Mouse (Mus musculus): ENCODE measurements at regions not wholly inside any gene's neighbourhood (a gene's known extent, or its start where the extent isn't known, plus 50 kb on each side); places are given as distances from the start of the nearest gene placed in this dataset.

DNA sequence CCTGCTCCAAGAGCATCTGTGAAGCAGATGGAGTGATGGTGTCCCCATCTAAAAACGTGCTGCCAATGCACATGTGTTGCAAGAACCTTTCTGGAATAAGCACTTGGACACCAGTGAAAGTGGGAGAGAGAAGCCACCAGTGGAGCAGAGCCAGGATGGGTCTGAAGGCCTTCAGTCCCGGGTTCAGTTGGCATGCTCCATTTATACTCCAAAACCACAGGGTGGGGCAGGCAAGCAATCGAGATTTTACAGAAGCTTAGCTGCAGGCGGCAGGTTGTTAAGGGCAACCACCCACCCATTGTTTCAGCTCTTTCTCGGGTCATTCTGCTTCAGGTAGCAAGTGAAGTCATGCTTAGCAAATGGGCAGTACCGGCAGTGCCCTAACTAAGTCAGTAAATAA lies 51.8 kb upstream of the Sv2b start:
- in situ Hi-C loops (cut with MboI; ENCODE audit: low sequenced_read_pairs in 2 of 2, unreplicated experiment in 2 of 2) = no loop called here
- no peaks in the 10 kb centered on the region for H3K4me1 ChIP-seq (ENCODE audit: control insufficient read depth in 2 of 2, insufficient read depth in 2 of 2, low read length in 2 of 2, poor library complexity in 1 of 2)

DNA sequence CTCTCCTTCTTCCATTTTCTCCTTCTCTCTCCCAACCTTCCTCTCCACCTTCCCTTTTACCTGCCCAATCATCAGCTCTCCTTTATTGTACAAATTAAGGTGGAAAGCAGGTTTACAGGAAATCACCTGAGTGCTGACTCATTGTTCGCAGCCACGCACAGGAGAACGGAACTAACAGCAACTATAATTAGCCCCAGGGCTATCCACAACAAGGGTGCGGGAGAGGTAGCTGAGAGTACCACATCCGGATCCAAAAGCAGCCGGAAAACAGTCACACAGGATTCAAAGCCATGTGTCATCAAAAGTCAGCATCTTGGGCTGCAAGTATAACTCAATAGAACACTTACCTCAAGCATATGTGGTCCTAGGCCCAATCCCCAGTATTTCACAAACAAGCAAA lies 53.5 kb upstream of the Sv2b start:
- DNase-seq (ENCODE audit: low read depth, low spot score) = no peak
- Histone ChIP-seq H3K4me3 (ENCODE audit: insufficient read depth in 1 of 2, low read depth in 1 of 2, low read length in 2 of 2, poor library complexity in 1 of 2, severe bottlenecking in 1 of 2) (no peak overlapping the region), H3K36me3 (ENCODE audit: control insufficient read depth, insufficient read depth, low read length, poor library complexity, severe bottlenecking) (no peaks in the 10 kb centered on the region), H3K9ac (ENCODE audit: insufficient read depth, low read depth, low read length, poor library complexity, severe bottlenecking) (no peak overlapping the region), H3K9me3 (ENCODE audit: control insufficient read depth, insufficient read depth, low read depth, low read length) (no peaks in the 10 kb centered on the region), H3K4me1 (ENCODE audit: control insufficient read depth in 2 of 2, insufficient read depth in 2 of 2, low read length in 2 of 2, poor library complexity in 1 of 2) (no peaks in the 10 kb centered on the region), H3K27ac (ENCODE audit: insufficient read depth, low read depth, low read length, poor library complexity, severe bottlenecking) (no peak overlapping the region)
- no peak for TF ChIP-seq ZC3H11A (IDR thresholded peaks at IDR 0.05; ENCODE audit: borderline replicate concordance, low read depth, low read length)
- no peak for TF ChIP-seq ZNF384 (IDR thresholded peaks at IDR 0.05; ENCODE audit: low read depth, low read length)
- no peak for TF ChIP-seq MAFK (IDR thresholded peaks at IDR 0.05; ENCODE audit: insufficient read depth, low read depth, low read length)
- TF ChIP-seq CHD2 (IDR thresholded peaks at IDR 0.05; ENCODE audit: low read depth, low read length) = no peak
- TF ChIP-seq HCFC1 (IDR thresholded peaks at IDR 0.05; ENCODE audit: borderline replicate concordance, insufficient read depth, low read length) = no peak
- in situ Hi-C loops (cut with MboI; ENCODE audit: low sequenced_read_pairs in 2 of 2, unreplicated experiment in 2 of 2) = no loop called here

More for the DNA sequence above, 51.8 kb upstream of the Sv2b start:
- Histone ChIP-seq H3K9ac (ENCODE audit: insufficient read depth, low read depth, low read length, poor library complexity, severe bottlenecking) (no peak overlapping the region), H3K36me3 (ENCODE audit: control insufficient read depth, insufficient read depth, low read length, poor library complexity, severe bottlenecking) (no peaks in the 10 kb centered on the region), H3K9me3 (ENCODE audit: control insufficient read depth, insufficient read depth, low read depth, low read length) (no peaks in the 10 kb centered on the region), H3K27ac (ENCODE audit: insufficient read depth, low read depth, low read length, poor library complexity, severe bottlenecking) (no peak overlapping the region), H3K4me3 (ENCODE audit: insufficient read depth in 1 of 2, low read depth in 1 of 2, low read length in 2 of 2, poor library complexity in 1 of 2, severe bottlenecking in 1 of 2) (no peak overlapping the region)
- TF ChIP-seq HCFC1 (IDR thresholded peaks at IDR 0.05; ENCODE audit: borderline replicate concordance, insufficient read depth, low read length) = no peak
- DNase-seq (ENCODE audit: low read depth, low spot score) = no peak

DNA sequence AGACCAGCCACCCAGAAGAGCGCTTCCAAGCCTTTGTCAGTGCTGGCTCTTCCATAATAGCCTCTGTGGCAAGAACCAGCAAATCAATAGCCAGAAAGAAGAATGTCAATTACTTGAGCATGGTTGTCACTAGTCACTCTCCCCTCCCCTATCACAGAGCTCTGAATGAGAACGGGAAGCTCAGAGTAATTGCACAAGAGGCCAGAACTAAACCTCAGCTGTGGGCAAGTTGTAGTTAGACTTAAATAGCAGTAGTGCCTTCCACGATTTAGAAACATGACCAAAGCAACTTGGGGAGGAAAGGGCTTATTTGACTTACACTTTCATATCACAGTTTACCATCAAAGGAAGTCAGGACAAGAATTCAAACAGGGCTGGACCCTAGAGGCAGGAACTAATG lies 56.4 kb upstream of the Sv2b start:
- in situ Hi-C loops (cut with MboI; ENCODE audit: low sequenced_read_pairs in 2 of 2, unreplicated experiment in 2 of 2) = loop anchor here in 1 of 2 experiments (5.0 kb wide), 1 partner anchor 228 kb away; no protein-coding TSS in a partner anchor
- H3K4me3 ChIP-seq (ENCODE audit: insufficient read depth in 1 of 2, low read depth in 1 of 2, low read length in 2 of 2, poor library complexity in 1 of 2, severe bottlenecking in 1 of 2) = no peak overlapping the region
- H3K4me1 ChIP-seq (ENCODE audit: control insufficient read depth in 2 of 2, insufficient read depth in 2 of 2, low read length in 2 of 2, poor library complexity in 1 of 2) = no peaks in the 10 kb centered on the region
- no peak overlapping the region for H3K27ac ChIP-seq (ENCODE audit: insufficient read depth, low read depth, low read length, poor library complexity, severe bottlenecking)
- H3K9ac ChIP-seq (ENCODE audit: insufficient read depth, low read depth, low read length, poor library complexity, severe bottlenecking) = no peak overlapping the region
- no peaks in the 10 kb centered on the region for H3K36me3 ChIP-seq (ENCODE audit: control insufficient read depth, insufficient read depth, low read length, poor library complexity, severe bottlenecking)
- DNase-seq (ENCODE audit: low read depth, low spot score) = no peak
- H3K9me3 ChIP-seq (ENCODE audit: control insufficient read depth, insufficient read depth, low read depth, low read length) = no peaks in the 10 kb centered on the region
- no peak for TF ChIP-seq ZC3H11A (IDR thresholded peaks at IDR 0.05; ENCODE audit: borderline replicate concordance, low read depth, low read length)
- no peak for TF ChIP-seq HCFC1 (IDR thresholded peaks at IDR 0.05; ENCODE audit: borderline replicate concordance, insufficient read depth, low read length)
- no peak for TF ChIP-seq CHD2 (IDR thresholded peaks at IDR 0.05; ENCODE audit: low read depth, low read length)

DNA sequence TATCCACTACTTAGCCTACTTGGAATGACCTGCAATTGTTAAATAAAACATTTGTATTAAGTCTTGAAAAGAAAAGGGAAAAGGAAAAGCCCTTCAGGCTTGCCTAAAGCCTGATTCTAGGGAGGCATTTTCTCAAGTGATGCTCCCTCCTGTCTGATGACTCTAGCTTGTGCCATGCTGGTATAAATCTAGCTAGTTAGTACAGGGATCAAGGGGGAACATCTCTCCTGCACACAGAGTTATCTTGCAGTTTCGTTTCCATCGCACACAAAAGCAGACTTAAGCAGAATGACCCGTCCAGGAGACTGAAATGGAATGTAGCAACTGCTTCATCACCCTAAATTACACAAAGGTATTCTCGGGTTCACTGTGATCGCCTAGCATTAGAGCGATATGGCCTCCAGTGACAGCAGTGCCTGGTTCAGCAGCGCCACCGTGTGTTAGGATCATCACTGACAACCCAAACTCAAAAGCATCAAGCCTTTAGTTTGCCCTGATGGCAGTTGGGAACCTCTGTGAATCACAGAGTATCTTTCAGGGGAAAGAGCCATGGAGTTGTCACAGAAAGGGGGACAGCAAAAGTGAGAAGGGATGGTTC lies 57.3 kb upstream of the Sv2b start:
- no peak overlapping the region for H3K9ac ChIP-seq (ENCODE audit: insufficient read depth, low read depth, low read length, poor library complexity, severe bottlenecking)
- no peak overlapping the region for H3K27ac ChIP-seq (ENCODE audit: insufficient read depth, low read depth, low read length, poor library complexity, severe bottlenecking)
- no peaks in the 10 kb centered on the region for H3K4me1 ChIP-seq (ENCODE audit: control insufficient read depth in 2 of 2, insufficient read depth in 2 of 2, low read length in 2 of 2, poor library complexity in 1 of 2)
- no peak overlapping the region for H3K4me3 ChIP-seq (ENCODE audit: insufficient read depth in 1 of 2, low read depth in 1 of 2, low read length in 2 of 2, poor library complexity in 1 of 2, severe bottlenecking in 1 of 2)
- no peaks in the 10 kb centered on the region for H3K9me3 ChIP-seq (ENCODE audit: control insufficient read depth, insufficient read depth, low read depth, low read length)
- TF ChIP-seq ZNF384 (IDR thresholded peaks at IDR 0.05; ENCODE audit: low read depth, low read length) (no peak), ZC3H11A (IDR thresholded peaks at IDR 0.05; ENCODE audit: borderline replicate concordance, low read depth, low read length) (peak; percentile 78)
- in situ Hi-C loops (cut with MboI; ENCODE audit: low sequenced_read_pairs in 2 of 2, unreplicated experiment in 2 of 2) = loop anchor here in 1 of 2 experiments (5.0 kb wide), 1 partner anchor 229 kb away; no protein-coding TSS in a partner anchor
- H3K36me3 ChIP-seq (ENCODE audit: control insufficient read depth, insufficient read depth, low read length, poor library complexity, severe bottlenecking) = no peaks in the 10 kb centered on the region
- DNase-seq (ENCODE audit: low read depth, low spot score) = peak; percentile 52

DNA sequence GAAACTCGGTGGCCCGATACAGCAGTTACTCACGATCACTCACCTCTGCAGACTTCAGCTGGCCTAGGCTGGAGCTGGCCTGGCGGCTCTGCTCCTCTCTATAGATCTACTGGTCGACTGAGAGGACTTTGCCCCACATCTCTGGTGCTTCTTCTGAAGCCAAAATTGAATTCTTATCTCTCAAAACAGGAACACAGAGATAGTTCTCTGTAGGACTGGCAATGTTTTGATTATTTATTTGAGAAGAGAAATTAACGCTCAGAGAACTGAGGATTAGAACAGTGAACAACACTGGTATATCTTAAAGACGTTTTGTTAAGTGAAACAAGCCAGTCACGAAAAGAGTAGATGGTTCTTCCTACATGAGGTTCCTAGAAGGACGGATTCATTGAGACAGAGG lies 59.3 kb upstream of the Sv2b start:
- H3K9me3 ChIP-seq (ENCODE audit: control insufficient read depth, insufficient read depth, low read depth, low read length) = no peaks in the 10 kb centered on the region

More for the DNA sequence above, 59.3 kb upstream of the Sv2b start:
- H3K9ac ChIP-seq (ENCODE audit: insufficient read depth, low read depth, low read length, poor library complexity, severe bottlenecking) = no peak overlapping the region
- TF ChIP-seq MAFK (IDR thresholded peaks at IDR 0.05; ENCODE audit: insufficient read depth, low read depth, low read length) = no peak
- no peak for TF ChIP-seq ZNF384 (IDR thresholded peaks at IDR 0.05; ENCODE audit: low read depth, low read length)
- no peak for TF ChIP-seq CHD2 (IDR thresholded peaks at IDR 0.05; ENCODE audit: low read depth, low read length)
- no peak for TF ChIP-seq HCFC1 (IDR thresholded peaks at IDR 0.05; ENCODE audit: borderline replicate concordance, insufficient read depth, low read length)
- TF ChIP-seq ZC3H11A (IDR thresholded peaks at IDR 0.05; ENCODE audit: borderline replicate concordance, low read depth, low read length) = no peak
- H3K27ac ChIP-seq (ENCODE audit: insufficient read depth, low read depth, low read length, poor library complexity, severe bottlenecking) = no peak overlapping the region
- no peak for DNase-seq (ENCODE audit: low read depth, low spot score)
- H3K4me3 ChIP-seq (ENCODE audit: insufficient read depth in 1 of 2, low read depth in 1 of 2, low read length in 2 of 2, poor library complexity in 1 of 2, severe bottlenecking in 1 of 2) = no peak overlapping the region
- in situ Hi-C loops (cut with MboI; ENCODE audit: low sequenced_read_pairs in 2 of 2, unreplicated experiment in 2 of 2) = loop anchor here in 1 of 2 experiments (5.0 kb wide), 1 partner anchor 231 kb away; no protein-coding TSS in a partner anchor
- no peaks in the 10 kb centered on the region for H3K36me3 ChIP-seq (ENCODE audit: control insufficient read depth, insufficient read depth, low read length, poor library complexity, severe bottlenecking)
- H3K4me1 ChIP-seq (ENCODE audit: control insufficient read depth in 2 of 2, insufficient read depth in 2 of 2, low read length in 2 of 2, poor library complexity in 1 of 2) = no peaks in the 10 kb centered on the region

All from ES-E14 (cell line).